Mouse (Mus musculus) embryonic facial prominence, embryonic 14.5 days (tissue): ENCODE measurements at regions not wholly inside any gene's neighbourhood (a gene's known extent, or its start where the extent isn't known, plus 50 kb on each side); places are given as distances from the start of the nearest gene placed in this dataset.

Experiments used
- ATAC-seq: fragments of 200-750 bp; cut with Nextera tagmentation; 2 replicates; pipeline ENCODE4 v1.8.0; 2017; ENCODE audit warnings: low read depth, moderate number of reproducible peaks, moderate TSS enrichment
- DNase-seq: peaks from one replicate; pipeline ENCODE4 v3.0.0-alpha.2; 2015; ENCODE audit warnings: low spot score
- H3K27ac ChIP-seq: fragments of 300-500 bp; sonication (generic); replicated peaks from 2 replicates; pipeline ENCODE4 v1.5.1; 2014; ENCODE audit warnings: low read depth, mild to moderate bottlenecking, low read length, moderate library complexity
- H3K27me3 ChIP-seq: fragments of 300-500 bp; sonication (generic); replicated peaks from 2 replicates; pipeline ENCODE4 v1.6.1; 2014; ENCODE audit warnings: low read length; ENCODE audit not compliant: control insufficient read depth, insufficient read depth
- H3K36me3 ChIP-seq: fragments of 300-500 bp; sonication (generic); 2 replicates; pipeline ENCODE4 v1.6.1; 2014; ENCODE audit warnings: low read length, mixed read lengths; ENCODE audit not compliant: control insufficient read depth, insufficient read depth
- H3K4me1 ChIP-seq: fragments of 300-500 bp; sonication (generic); 2 replicates; pipeline ENCODE4 v1.6.1; 2014; ENCODE audit warnings: antibody characterized with exemption, low read length; ENCODE audit not compliant: control insufficient read depth, insufficient read depth
- H3K4me2 ChIP-seq: fragments of 300-500 bp; sonication (generic); 2 replicates; pipeline ENCODE4 v1.6.1; 2014; ENCODE audit warnings: low read depth, mild to moderate bottlenecking, low read length, moderate library complexity, mixed read lengths
- H3K4me3 ChIP-seq: fragments of 300-500 bp; sonication (generic); 2 replicates; pipeline ENCODE4 v1.5.1; 2014; ENCODE audit warnings: low read depth, mild to moderate bottlenecking, low read length
- H3K9ac ChIP-seq: fragments of 300-500 bp; sonication (generic); 2 replicates; pipeline ENCODE4 v1.6.1; 2014; ENCODE audit warnings: low read depth, mild to moderate bottlenecking, low read length, moderate library complexity, mixed read lengths
- H3K9me3 ChIP-seq: fragments of 300-500 bp; sonication (generic); 2 replicates; pipeline ENCODE4 v1.6.1; 2016; ENCODE audit warnings: low read length; ENCODE audit not compliant: control insufficient read depth
- WGBS: fragments of 180-500 bp; shearing (Covaris S2); extraction: QIAGEN DNeasy Blood & Tissue Kit; methylation state at CpG from one replicate; pipeline ENCODE4 v1.1.7; 2014; 5-methylcytosine and 5-hydroxymethylcytosine counted together

DNA sequence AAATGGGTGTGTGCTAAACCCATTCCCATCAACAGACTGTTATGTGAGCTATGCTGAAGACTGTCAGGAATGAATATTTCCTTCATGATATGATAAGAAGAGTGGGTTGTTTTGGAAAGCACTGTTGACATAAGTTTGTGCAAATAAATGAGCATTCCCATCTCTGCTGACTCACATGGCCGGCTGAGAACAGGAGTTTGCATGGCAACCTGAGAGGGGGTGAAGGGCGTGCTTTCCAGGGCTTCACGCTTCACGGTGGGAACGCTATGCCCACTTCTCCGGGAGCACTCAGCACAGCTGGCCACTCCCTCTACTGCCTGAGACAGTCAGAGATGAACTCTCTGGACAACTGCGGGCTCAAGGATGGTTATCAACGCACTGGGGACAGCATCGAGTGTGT lies 348.9 kb upstream of the Slc24a5 start:
- no peak for ATAC-seq
- no peaks in the 10 kb centered on the region for H3K4me1 ChIP-seq
- H3K4me2 ChIP-seq = no peak overlapping the region
- H3K9me3 ChIP-seq = no peaks in the 10 kb centered on the region
- no peak overlapping the region for H3K9ac ChIP-seq
- no peak overlapping the region for H3K4me3 ChIP-seq
- no peak overlapping the region for H3K27ac ChIP-seq
- DNase-seq = no peak
- no peaks in the 10 kb centered on the region for H3K27me3 ChIP-seq
- WGBS = 63% methylated on average over 9 of the region's 9 CpGs
- H3K36me3 ChIP-seq = no peaks in the 10 kb centered on the region

DNA sequence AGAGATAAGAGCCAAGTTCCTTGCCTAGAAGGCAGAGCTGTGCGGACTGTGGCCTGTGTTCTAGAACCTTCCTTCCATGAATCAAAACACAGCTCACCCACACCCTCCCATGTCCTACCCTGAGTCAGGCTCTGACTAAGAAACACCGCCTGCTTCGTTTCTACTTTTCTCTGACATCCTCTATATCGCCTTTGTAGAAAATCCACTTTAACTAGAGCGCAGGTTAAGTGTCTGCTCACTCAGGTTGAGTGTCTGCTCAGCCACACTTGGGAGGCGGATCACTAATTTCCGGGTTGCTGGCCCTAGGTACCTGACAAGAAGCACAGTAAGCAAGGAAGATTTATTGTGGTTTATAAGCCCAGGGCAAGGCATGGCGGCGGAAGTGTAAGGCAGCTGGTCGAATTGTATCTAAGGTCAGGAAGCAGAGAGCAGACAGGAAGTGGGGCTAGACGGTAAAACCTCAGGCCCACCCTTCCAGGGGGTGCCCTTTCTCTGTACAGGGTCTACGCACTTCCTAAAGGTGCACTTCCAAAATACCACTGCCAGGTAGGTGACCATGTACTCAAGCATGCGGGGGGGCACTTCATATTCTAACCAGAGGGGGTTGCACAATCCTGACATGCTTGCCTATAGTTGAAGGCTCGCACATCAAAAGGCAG lies 348.0 kb upstream of the Slc24a5 start:
- DNase-seq (no peak), ATAC-seq (no peak)
- no peaks in the 10 kb centered on the region for H3K9me3 ChIP-seq
- no peak overlapping the region for H3K4me3 ChIP-seq
- H3K4me2 ChIP-seq = no peak overlapping the region
- no peaks in the 10 kb centered on the region for H3K27me3 ChIP-seq
- 69% methylated on average over 14 of the region's 14 CpGs for WGBS
- H3K36me3 ChIP-seq = no peaks in the 10 kb centered on the region
- H3K4me1 ChIP-seq = no peaks in the 10 kb centered on the region
- no peak overlapping the region for H3K9ac ChIP-seq
- H3K27ac ChIP-seq = no peak overlapping the region

DNA sequence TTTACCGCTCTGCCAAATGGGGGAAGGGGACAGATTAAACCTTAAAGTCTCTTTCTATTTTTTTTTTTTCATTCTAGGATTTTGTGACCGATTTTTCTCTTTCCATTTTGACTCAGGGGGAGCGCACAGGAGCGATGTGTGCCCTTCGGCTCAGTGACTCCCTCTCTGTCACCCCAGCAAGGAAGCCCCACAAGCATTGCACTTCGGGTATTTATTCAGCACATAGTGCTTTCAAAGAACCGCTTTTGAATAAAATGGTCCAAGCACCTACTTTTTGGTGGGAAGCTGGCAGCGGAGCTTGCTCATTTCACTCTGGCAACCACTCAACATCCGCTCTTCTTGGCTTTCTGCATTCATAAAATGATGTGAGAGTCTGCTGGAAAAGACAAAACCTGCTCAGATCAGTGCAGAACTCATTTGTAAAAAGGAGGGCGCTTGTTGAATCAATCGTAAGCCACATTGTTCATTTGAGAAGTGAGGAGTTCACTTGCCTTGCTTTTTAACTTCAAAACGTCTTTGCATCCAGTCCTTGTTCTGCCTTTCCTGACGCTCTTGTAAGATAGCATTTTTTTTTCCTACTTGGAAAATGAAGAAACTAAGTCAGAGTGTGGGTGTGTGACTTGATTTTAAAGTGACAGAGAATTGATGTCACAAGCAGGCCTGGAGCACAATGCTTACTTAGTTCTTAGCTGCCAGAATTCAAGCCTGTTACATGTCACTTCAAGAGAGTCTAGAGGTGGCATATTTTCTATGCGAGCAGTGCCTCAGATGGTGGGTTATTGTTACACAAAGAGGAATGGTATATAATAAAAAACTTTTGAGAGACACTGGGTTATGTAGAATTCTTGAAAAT lies 347.1 kb upstream of the Slc24a5 start:
- DNase-seq (no peak), ATAC-seq (no peak)
- H3K27ac ChIP-seq = no peak overlapping the region
- no peak overlapping the region for H3K4me2 ChIP-seq
- no peaks in the 10 kb centered on the region for H3K36me3 ChIP-seq
- H3K4me3 ChIP-seq = no peak overlapping the region
- no peaks in the 10 kb centered on the region for H3K4me1 ChIP-seq
- H3K9ac ChIP-seq = no peak overlapping the region
- 77% methylated on average over 14 of the region's 14 CpGs for WGBS
- no peaks in the 10 kb centered on the region for H3K27me3 ChIP-seq
- H3K9me3 ChIP-seq = no peaks in the 10 kb centered on the region

DNA sequence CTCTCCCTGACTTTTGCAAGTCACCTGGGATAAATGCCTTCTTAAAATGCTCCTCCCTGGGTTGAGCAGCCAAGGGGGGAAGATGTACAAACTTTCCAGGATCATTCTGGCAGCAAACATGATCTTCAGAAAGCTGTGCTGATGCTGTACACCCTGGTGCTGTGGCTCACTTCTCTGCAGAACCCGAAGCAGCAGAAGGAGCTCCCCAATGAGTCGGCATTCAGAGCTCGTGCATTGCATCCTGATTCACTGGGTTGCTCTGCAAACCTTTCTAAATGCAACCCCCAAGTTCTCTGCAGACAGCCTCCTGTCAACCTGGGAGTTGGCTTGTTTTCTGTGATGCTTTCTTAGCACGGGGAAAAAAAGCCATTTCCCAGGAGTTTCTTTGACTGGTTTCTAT lies 343.8 kb upstream of the Slc24a5 start:
- Histone ChIP-seq H3K4me3 (no peak overlapping the region), H3K4me1 (no peaks in the 10 kb centered on the region), H3K9ac (no peak overlapping the region), H3K27ac (no peak overlapping the region), H3K36me3 (no peaks in the 10 kb centered on the region), H3K4me2 (no peak overlapping the region), H3K27me3 (no peaks in the 10 kb centered on the region), H3K9me3 (no peaks in the 10 kb centered on the region)
- WGBS = 60% methylated on average over 4 of the region's 4 CpGs
- DNase-seq (no peak), ATAC-seq (no peak)

DNA sequence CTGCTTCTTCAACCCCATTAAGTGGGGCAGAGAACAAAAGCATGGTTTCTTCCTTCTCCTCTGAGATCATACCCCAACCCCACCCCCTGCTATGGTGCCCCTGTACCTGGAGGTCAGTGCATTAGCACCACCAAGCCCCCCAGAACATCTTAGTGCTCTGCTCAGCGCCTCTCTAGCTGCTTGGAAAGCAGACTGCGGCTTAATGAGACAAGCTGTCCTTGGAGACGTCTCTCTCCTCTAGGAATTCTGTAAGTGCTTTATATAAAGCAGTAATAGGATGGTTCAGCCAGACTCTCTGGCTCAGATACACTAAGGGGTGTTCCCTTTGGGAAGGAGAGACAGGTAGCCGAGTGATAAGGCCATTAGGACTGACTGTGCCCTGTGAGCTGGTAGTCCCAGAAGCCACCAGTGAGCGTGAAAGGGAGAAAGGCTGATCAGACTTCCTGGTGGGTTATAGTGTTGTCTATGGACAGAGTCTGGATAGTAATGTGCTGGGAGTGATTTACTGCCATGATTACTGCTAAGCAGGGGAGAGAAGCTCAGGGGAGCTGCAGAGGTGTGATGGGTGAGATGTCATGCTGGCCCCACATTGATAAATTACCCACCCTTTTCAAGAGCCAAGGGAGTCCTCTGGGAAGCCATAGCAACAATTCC lies 343.0 kb upstream of the Slc24a5 start:
- DNase-seq (peak; percentile 41), ATAC-seq (peak; percentile 87; the same call in 1 of the 2 replicates)
- Histone ChIP-seq H3K9ac (no peak overlapping the region), H3K27ac (no peak overlapping the region), H3K4me3 (no peak overlapping the region), H3K4me2 (no peak overlapping the region), H3K4me1 (no peaks in the 10 kb centered on the region), H3K36me3 (no peaks in the 10 kb centered on the region), H3K9me3 (no peaks in the 10 kb centered on the region), H3K27me3 (no peaks in the 10 kb centered on the region)
- 71% methylated on average over 5 of the region's 5 CpGs for WGBS

DNA sequence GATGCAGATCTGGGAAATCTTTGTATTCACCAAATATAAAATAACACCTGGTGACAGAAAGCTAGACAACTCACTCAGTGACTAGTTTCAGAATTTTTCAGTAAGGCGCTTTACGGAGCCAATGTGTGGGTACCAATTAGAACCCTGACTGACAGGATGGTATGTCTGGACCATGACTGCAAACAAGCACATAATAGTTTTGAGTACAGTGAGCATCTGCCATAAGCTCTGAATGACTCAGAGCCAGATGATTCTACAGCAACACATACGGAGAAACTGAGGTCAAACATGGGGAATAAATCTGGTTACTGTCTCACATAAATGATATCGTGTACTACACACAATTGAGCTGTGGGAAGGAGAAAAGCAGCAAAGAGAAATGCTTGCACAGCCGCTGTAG lies 339.9 kb upstream of the Slc24a5 start:
- no peak for ATAC-seq
- Histone ChIP-seq H3K36me3 (no peaks in the 10 kb centered on the region), H3K4me1 (no peaks in the 10 kb centered on the region), H3K4me2 (no peak overlapping the region), H3K4me3 (no peak overlapping the region), H3K9ac (no peak overlapping the region), H3K9me3 (no peaks in the 10 kb centered on the region), H3K27ac (no peak overlapping the region), H3K27me3 (no peaks in the 10 kb centered on the region)
- 82% methylated on average over 5 of the region's 5 CpGs for WGBS
- DNase-seq = no peak

DNA sequence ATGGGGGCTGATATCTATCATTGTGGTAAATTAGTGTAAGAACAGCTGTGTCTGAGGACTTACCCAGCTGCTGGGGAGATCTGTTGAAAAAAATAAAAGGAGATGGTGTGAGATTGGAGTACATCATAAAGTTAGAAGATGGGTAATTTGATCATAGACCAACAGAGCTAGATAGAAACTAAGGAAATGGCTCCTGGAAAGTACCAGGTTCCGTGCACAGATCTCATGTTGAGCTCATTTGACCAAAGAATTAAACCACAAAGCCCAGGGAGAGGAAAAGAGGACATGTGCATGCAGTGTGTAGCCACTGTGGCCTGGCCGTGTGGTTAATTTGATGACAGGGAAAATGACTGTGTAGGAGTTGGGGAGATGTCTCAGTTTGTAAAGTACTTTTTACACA lies 335.3 kb upstream of the Slc24a5 start:
- no peak overlapping the region for H3K4me2 ChIP-seq
- ATAC-seq (no peak), DNase-seq (no peak)
- H3K4me3 ChIP-seq = no peak overlapping the region
- H3K27me3 ChIP-seq = no peaks in the 10 kb centered on the region
- WGBS = 72% methylated on average over 2 of the region's 2 CpGs
- H3K27ac ChIP-seq = no peak overlapping the region
- no peak overlapping the region for H3K9ac ChIP-seq
- H3K36me3 ChIP-seq = no peaks in the 10 kb centered on the region
- H3K9me3 ChIP-seq = no peaks in the 10 kb centered on the region
- no peaks in the 10 kb centered on the region for H3K4me1 ChIP-seq

DNA sequence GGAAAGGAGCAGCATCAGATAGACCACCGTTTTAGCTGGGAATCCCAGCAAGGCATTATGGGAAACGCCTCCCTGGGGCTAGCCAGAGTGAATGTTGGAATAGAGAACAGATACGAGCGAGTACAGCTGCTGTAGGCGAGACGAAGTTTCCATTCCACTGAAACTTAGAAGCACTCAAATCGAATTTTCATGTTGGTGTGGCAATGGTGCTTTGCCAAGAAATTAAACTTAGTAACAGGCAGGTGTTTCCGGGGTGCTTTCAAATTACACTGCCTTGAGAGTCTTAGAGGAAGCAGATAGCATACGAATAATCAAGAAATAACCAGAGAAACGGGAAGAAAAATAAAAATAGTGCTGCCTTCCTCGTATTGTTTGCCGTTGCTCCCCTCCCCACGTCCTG lies 327.1 kb upstream of the Slc24a5 start:
- peak overlapping the region; percentile 36; the same call in 1 of the 2 replicates for H3K27ac ChIP-seq
- DNase-seq = peak; percentile 54
- H3K36me3 ChIP-seq = no peaks in the 10 kb centered on the region
- H3K27me3 ChIP-seq = no peaks in the 10 kb centered on the region
- H3K9me3 ChIP-seq = no peaks in the 10 kb centered on the region
- ATAC-seq = 0 out of 2 replicates have a peak, but pooled peaks have one; percentile 22
- peaks cover 3% of the 10 kb centered on the region; the same call in 1 of the 2 replicates for H3K4me1 ChIP-seq
- WGBS = 35% methylated on average over 13 of the region's 13 CpGs
- no peak overlapping the region for H3K4me3 ChIP-seq
- H3K4me2 ChIP-seq = peak overlapping the region; percentile 31
- H3K9ac ChIP-seq = no peak overlapping the region
